Mouse (Mus musculus) E14TG2a.4 (cell line): Measurements from ENCODE around the gene Pde4dip.

ENCODE experiments used
- H3K27me3 ChIP-seq: 2 replicates; pipeline ENCODE4 v1.6.1; 2014; ENCODE audit warnings: low read length, control low read depth; ENCODE audit not compliant: insufficient read depth
- H3K36me3 ChIP-seq: 2 replicates; pipeline ENCODE4 v1.6.1; 2014; ENCODE audit warnings: low read length, control low read depth; ENCODE audit not compliant: insufficient read depth
- H3K4me1 ChIP-seq: replicated peaks from 2 replicates; pipeline ENCODE4 v1.6.1; 2014; ENCODE audit warnings: low read depth, low read length, control low read depth
- H3K4me3 ChIP-seq: replicated peaks from 2 replicates; pipeline ENCODE4 v1.5.1; 2014; ENCODE audit warnings: mild to moderate bottlenecking, low read length
- H3K9me3 ChIP-seq: 2 replicates; pipeline ENCODE4 v1.6.1; 2014; ENCODE audit warnings: low read length, control low read depth
- CTCF ChIP-seq: conservative IDR thresholded peaks from 2 replicates; pipeline ENCODE4 v1.5.1; 2014; ENCODE audit warnings: low read length
- NANOG ChIP-seq: IDR thresholded peaks from 2 replicates; pipeline ENCODE4 v1.6.1; 2014; ENCODE audit warnings: borderline replicate concordance, low read length, mixed read lengths
- POU5F1 ChIP-seq: IDR thresholded peaks from 2 replicates; pipeline ENCODE4 v1.6.1; 2014; ENCODE audit warnings: low read length, borderline replicate concordance

The Pde4dip gene

GRCm38 (mm10) chr3:97860820-97861451 lies 27.6 kb downstream of the Pde4dip start:
- no peak overlapping the region for H3K4me3 ChIP-seq
- no peaks in the 10 kb centered on the region for H3K4me1 ChIP-seq
- no peaks in the 10 kb centered on the region for H3K36me3 ChIP-seq
- peaks cover 30% of the 10 kb centered on the region for H3K27me3 ChIP-seq
- H3K9me3 ChIP-seq, result no peaks in the 10 kb centered on the region
- TF ChIP-seq NANOG (no peak), CTCF (no peak), POU5F1 (no peak)

GRCm38 (mm10) chr3:97859400-97859799 lies 29.1 kb downstream of the Pde4dip start:
- Histone ChIP-seq H3K4me3 (no peak overlapping the region), H3K4me1 (no peaks in the 10 kb centered on the region), H3K36me3 (no peaks in the 10 kb centered on the region), H3K9me3 (no peaks in the 10 kb centered on the region), H3K27me3 (peaks cover 18% of the 10 kb centered on the region)
- TF ChIP-seq NANOG (no peak), CTCF (no peak), POU5F1 (no peak)

DNA sequence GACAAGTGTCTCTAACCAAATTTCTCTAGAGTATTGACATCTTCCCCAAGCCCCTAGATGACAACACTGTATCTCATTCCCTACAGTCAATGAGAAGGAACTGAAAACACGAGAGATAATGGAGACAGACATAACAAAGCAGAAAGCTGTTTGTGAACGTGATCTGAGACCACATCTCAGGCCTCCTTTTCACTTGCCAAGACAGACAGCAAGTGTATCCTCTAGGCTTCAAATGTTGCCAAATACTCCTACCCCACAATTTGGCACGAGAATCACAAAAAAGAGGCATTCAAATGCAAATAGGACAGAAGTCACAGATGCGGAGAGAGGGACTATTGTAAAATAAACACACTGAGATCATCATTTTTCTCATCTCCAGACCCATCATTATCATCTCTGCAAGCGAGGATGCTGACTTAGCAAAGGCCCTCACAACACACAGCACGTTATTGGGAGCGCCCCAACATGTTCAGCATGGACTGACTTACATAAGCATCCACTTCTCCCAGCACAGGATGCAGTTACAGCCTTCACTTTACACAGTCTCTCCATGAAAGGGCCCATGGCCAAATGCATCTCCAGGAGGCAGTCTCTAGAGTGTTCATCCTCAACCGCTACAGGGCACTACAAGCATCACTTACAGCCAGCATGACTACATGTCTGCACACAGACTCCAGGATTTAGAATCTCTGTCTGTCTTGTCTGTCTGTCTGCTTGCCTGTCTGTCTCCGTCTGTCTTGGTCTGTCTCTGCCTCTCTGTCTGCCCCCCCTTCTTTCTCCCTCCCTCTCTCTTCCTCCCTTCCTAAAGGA lies 33.7 kb downstream of the Pde4dip start:
- H3K36me3 ChIP-seq, result no peaks in the 10 kb centered on the region
- H3K9me3 ChIP-seq, result no peaks in the 10 kb centered on the region
- no peaks in the 10 kb centered on the region for H3K4me1 ChIP-seq
- TF ChIP-seq CTCF, result no peak
- no peak for TF ChIP-seq POU5F1
- no peak for TF ChIP-seq NANOG
- no peaks in the 10 kb centered on the region for H3K27me3 ChIP-seq
- no peak overlapping the region for H3K4me3 ChIP-seq

- Histone ChIP-seq H3K4me3 (no peak overlapping the region), H3K36me3 (no peaks in the 10 kb centered on the region), H3K4me1 (no peaks in the 10 kb centered on the region), H3K9me3 (no peaks in the 10 kb centered on the region), H3K27me3 (no peaks in the 10 kb centered on the region)
- TF ChIP-seq POU5F1 (no peak), NANOG (no peak), CTCF (no peak)
Measured at GRCm38 (mm10) chr3:97851803-97852202, 36.7 kb downstream of the Pde4dip start.

- TF ChIP-seq CTCF (no peak), POU5F1 (no peak), NANOG (no peak)
- H3K9me3 ChIP-seq, result no peaks in the 10 kb centered on the region
- peaks cover 2% of the 10 kb centered on the region; the same call in 1 of the 2 replicates for H3K27me3 ChIP-seq
- H3K4me3 ChIP-seq, result no peak overlapping the region
- no peaks in the 10 kb centered on the region for H3K4me1 ChIP-seq
- no peaks in the 10 kb centered on the region for H3K36me3 ChIP-seq
Measured at GRCm38 (mm10) chr3:97847626-97848025, 40.9 kb downstream of the Pde4dip start.

- Histone ChIP-seq H3K27me3 (peaks cover 7% of the 10 kb centered on the region; the same call in 1 of the 2 replicates), H3K36me3 (no peaks in the 10 kb centered on the region), H3K4me1 (no peaks in the 10 kb centered on the region), H3K9me3 (no peaks in the 10 kb centered on the region), H3K4me3 (no peak overlapping the region)
- TF ChIP-seq CTCF (no peak), NANOG (no peak), POU5F1 (no peak)
Measured at GRCm38 (mm10) chr3:97846448-97846847, 42.1 kb downstream of the Pde4dip start.

- Histone ChIP-seq H3K27me3 (peaks cover 15% of the 10 kb centered on the region; the same call in 1 of the 2 replicates), H3K36me3 (no peaks in the 10 kb centered on the region), H3K4me3 (no peak overlapping the region), H3K4me1 (no peaks in the 10 kb centered on the region), H3K9me3 (no peaks in the 10 kb centered on the region)
- no peak for TF ChIP-seq POU5F1
- no peak for TF ChIP-seq CTCF
Measured at GRCm38 (mm10) chr3:97844821-97845201, 43.7 kb downstream of the Pde4dip start.

GRCm38 (mm10) chr3:97844163-97844820 lies 44.2 kb downstream of the Pde4dip start:
- Histone ChIP-seq H3K27me3 (peaks cover 15% of the 10 kb centered on the region; the same call in 1 of the 2 replicates), H3K4me1 (no peaks in the 10 kb centered on the region), H3K9me3 (no peaks in the 10 kb centered on the region), H3K36me3 (no peaks in the 10 kb centered on the region), H3K4me3 (no peak overlapping the region)
- TF ChIP-seq CTCF (no peak), POU5F1 (no peak), NANOG (no peak)
